In the genomic region with DNA sequence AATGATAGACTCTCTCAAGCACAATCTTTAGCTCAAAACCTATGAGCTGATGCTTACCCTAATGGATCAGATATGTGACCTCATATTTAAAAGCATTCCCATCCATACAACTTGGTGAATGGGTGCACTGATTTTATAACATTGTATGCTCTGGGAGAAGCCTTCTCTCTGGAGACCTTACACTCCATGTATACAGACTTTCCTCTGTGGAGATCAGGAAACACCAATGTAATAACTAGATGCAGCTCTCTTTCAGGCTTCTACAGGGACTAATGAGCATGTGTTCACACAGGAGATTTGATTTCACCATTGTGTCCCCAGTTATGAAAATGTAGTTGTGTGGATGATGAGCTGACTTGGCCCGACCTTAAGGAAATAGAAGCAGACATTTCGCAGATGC, we compare ENCODE assay signal across 12 mouse cellular contexts. TPM values are rescaled to one million over a fixed set of nuclear protein-coding genes. Genes with fewer than 3 reads are reported as not detected.
"Had no signal": no experiment of that assay in that cellular context is flagged by ENCODE, and none has a peak within 500 bp of the region (broad histone marks: within the 10 kb centered on the region; RNA-seq: fewer than 3 reads in every experiment).

A gene (minus strand): TSS at position 101 of the 400 bp plus-strand sequence.

- DNase-seq: retina, postnatal 1 day; right cerebral cortex, postnatal 14 days; right cerebral cortex, postnatal 25 days; right cerebral cortex, postnatal 4 days; spleen, adult 18-20 months; thymus, adult 18-20 months; thymus, adult 2 months; thymus, postnatal 14 days; thymus, postnatal 25 days; thymus, postnatal 36 days; thymus, postnatal 4 days had no signal

RNA-seq across cellular contexts. Expression of the gene that starts here (rescaled TPM):
- total RNA-seq: neutrophil, adult 5-6 weeks had no signal
